Mouse (Mus musculus): ENCODE measurements around the gene Tubgcp6. TPM values are rescaled to one million over a fixed set of nuclear protein-coding genes. Genes with fewer than 3 reads are reported as not detected.
A peak's percentile ranks its signal among the peaks of the same experiment; 100 is the strongest.

The Tubgcp6 gene
- 15.9 and 17.0 TPM in 2 replicates for polyA plus RNA-seq (2014; fragmentation: Nextera tagmentation; extraction: Ambion mirVana)

DNA sequence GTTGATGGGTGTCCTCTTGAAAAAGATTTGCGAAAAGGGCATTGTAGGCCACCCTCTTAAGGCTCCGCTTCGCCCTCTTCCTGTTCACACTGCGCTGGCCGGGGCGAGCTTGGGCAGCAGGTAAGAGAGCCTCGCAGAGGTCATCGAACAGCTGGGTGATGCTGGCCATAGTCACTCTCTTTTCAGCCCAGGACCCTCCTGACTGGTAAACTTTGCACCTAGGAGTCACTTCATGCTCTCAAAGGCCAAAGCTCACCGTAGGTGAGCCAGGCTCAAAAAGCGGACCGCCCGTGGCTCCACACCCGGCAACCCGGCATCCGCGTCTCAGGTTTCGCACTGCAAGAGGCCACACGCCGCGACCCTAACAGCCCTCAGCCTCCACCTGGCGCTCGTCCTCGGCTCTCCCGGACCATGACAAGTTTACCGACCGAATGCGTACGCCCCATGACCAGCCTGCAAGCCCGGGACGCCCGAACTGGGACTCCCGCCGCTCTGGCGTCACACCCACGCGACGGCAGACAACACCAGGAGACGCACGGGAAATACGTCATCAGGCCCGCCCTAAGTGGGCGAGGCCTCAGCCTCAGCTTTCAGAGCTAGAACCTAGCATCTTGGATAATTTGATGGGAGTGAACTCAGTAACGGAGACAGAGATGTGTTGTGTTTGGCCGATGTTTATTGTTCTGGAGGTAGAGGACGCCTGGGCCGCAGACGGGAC is at the start of gene Tubgcp6:
Gene Tubgcp6, minus strand, starts transcription at position 464 of the 718 bp plus-strand sequence.
- peak; percentile 98 for DNase-seq (ENCODE audit: low spot score)

DNA sequence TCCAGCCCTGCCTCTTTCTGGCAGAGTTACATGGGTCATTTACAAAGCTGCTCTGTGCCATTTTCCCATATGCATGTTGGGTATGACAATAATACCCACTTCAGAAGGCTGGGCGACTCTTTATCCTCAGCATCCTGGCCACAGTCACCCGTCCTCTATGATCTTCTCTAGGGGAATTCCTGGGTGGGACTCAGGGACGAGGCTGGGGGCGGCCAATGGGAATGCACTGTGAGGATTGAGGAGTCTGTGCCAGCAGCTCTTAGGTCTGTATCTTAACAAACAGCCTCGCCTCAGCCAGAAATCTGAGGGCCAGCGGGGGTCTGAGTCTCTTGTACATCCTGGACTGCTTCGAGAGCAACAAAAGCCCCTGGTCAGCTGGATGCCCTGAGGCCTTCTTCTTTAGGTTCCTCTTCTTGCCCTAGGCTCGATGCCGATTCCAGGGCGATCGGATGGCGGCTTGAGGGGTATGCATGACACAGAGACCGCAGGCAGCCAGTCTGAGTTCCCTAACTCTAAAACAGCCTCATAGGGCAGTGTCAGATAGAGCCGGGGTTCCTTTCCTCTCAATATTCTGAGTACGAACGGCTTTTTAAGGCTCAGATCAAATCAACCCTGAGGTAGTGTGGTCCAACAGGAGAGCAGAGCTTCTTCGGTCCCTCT is 49.5 kb upstream of the Tubgcp6 start:
- WGBS = 20% methylated on average over 17 of the region's 17 CpGs
- DNase-seq (ENCODE audit: low spot score) = no peak
- Histone ChIP-seq H3K27ac (ENCODE audit: low read depth, low read length) (peak overlapping the region; percentile 78), H3K36me3 (ENCODE audit: control insufficient read depth, insufficient read depth, low read length) (peaks cover 27% of the 10 kb centered on the region), H3K9me3 (replicated peaks; ENCODE audit: control insufficient read depth, low read length) (no peaks in the 10 kb centered on the region), H3K27me3 (replicated peaks; ENCODE audit: control insufficient read depth, insufficient read depth, low read length) (no peaks in the 10 kb centered on the region), H3K4me2 (ENCODE audit: low read length) (peak overlapping the region; percentile 100), H3K9ac (ENCODE audit: low read length) (peak overlapping the region; percentile 75), H3K4me1 (ENCODE audit: control insufficient read depth, insufficient read depth, low read length) (peaks cover 65% of the 10 kb centered on the region), H3K4me3 (ENCODE audit: low read depth, low read length) (peak overlapping the region; percentile 51)
- no peak for ATAC-seq

More for the DNA sequence above, at the start of gene Tubgcp6:
- Histone ChIP-seq H3K4me2 (ENCODE audit: low read length) (peak within 1 kb of the TSS; percentile 96), H3K4me3 (ENCODE audit: low read depth, low read length) (peak within 1 kb of the TSS; percentile 89), H3K27me3 (replicated peaks; ENCODE audit: control insufficient read depth, insufficient read depth, low read length) (no peaks in the 10 kb centered on the region), H3K4me1 (ENCODE audit: control insufficient read depth, insufficient read depth, low read length) (peaks cover 30% of the 10 kb centered on the region), H3K27ac (ENCODE audit: low read depth, low read length) (peak within 1 kb of the TSS; percentile 83), H3K36me3 (ENCODE audit: control insufficient read depth, insufficient read depth, low read length) (peaks cover 27% of the 10 kb centered on the region), H3K9me3 (replicated peaks; ENCODE audit: control insufficient read depth, low read length) (no peaks in the 10 kb centered on the region), H3K9ac (ENCODE audit: low read length) (peak within 1 kb of the TSS; percentile 80)
- peak; percentile 90 for ATAC-seq
- WGBS = under 1% methylated on average over 47 of the region's 47 CpGs

DNA sequence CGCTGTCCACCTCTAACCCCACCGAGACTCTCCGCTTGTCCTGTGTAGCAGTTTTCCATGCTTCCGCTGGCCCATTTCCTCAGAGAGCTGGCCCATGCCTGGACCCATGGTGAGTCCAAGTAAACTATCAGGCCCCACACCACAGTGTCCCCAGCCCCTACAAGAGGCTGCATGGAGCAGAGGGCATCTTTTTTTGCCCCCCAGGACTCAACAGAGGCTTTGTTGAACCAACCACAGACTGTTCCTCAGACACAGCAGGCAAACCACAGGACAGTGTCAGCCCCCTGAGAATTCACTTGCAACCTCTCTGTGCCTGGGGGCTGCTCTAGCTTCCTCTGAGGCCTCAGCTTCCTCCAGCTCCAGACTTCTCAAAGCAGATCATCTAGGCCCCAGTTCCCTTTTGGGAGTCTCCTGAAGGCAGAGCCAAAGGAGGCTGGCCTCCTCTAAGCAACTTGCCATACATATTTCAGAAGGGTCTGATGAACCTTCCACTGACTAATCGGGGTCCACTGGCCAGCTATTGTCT is 48.7 kb upstream of the Tubgcp6 start:
- Histone ChIP-seq H3K27ac (ENCODE audit: low read depth, low read length) (no peak overlapping the region), H3K9ac (ENCODE audit: low read length) (no peak overlapping the region), H3K27me3 (replicated peaks; ENCODE audit: control insufficient read depth, insufficient read depth, low read length) (no peaks in the 10 kb centered on the region), H3K4me1 (ENCODE audit: control insufficient read depth, insufficient read depth, low read length) (peaks cover 57% of the 10 kb centered on the region), H3K36me3 (ENCODE audit: control insufficient read depth, insufficient read depth, low read length) (peaks cover 35% of the 10 kb centered on the region), H3K9me3 (replicated peaks; ENCODE audit: control insufficient read depth, low read length) (no peaks in the 10 kb centered on the region), H3K4me3 (ENCODE audit: low read depth, low read length) (no peak overlapping the region), H3K4me2 (ENCODE audit: low read length) (no peak overlapping the region)
- ATAC-seq (no peak), DNase-seq (ENCODE audit: low spot score) (no peak)
- WGBS = 92% methylated on average over 5 of the region's 5 CpGs

DNA sequence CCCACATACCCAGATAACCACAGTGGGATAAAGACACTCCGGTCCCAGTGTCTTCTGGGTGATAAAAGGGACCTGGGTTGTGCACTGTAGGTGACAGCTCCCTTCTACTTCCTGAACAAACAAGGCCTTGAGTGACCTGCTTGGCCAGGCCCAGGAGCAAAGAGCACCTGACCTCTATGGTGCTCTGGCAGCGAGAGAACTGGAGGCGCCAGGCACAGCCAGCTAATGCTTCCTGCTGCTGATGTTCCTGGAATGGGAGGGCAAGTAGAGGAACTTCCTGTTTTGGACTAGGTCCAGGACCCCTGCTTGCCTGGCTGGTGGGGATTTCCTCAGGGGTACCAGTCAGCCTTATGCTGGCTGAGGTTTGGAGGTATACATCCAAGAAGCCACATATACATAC is 47.2 kb upstream of the Tubgcp6 start:
- H3K4me2 ChIP-seq (ENCODE audit: low read length) = no peak overlapping the region
- 65% methylated on average over 3 of the region's 3 CpGs for WGBS
- ATAC-seq = no peak
- no peak overlapping the region for H3K4me3 ChIP-seq (ENCODE audit: low read depth, low read length)
- H3K4me1 ChIP-seq (ENCODE audit: control insufficient read depth, insufficient read depth, low read length) = peaks cover 44% of the 10 kb centered on the region
- H3K9me3 ChIP-seq (replicated peaks; ENCODE audit: control insufficient read depth, low read length) = no peaks in the 10 kb centered on the region
- no peak overlapping the region for H3K9ac ChIP-seq (ENCODE audit: low read length)
- no peak overlapping the region for H3K27ac ChIP-seq (ENCODE audit: low read depth, low read length)
- peaks cover 50% of the 10 kb centered on the region for H3K36me3 ChIP-seq (ENCODE audit: control insufficient read depth, insufficient read depth, low read length)
- no peaks in the 10 kb centered on the region for H3K27me3 ChIP-seq (replicated peaks; ENCODE audit: control insufficient read depth, insufficient read depth, low read length)
- no peak for DNase-seq (ENCODE audit: low spot score)

DNA sequence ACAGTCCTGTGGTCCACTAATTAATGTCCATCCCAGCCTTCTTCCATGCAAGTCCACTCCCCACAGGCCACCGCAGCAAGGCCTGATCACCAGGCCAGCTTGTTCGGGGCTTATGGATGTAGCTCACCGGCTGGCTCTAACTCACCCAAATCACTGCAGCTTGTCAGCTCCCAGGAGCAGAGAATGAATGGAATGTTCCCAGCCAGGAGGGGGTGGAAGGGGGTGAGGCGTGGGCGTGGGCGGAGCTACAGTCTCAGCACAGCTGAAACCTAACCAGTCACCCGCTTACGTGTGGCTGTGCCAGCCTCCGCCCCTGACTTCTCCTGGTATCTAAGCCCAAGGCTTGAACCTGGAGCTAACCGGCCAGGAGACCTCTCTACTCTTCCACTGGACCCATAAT is 46.5 kb upstream of the Tubgcp6 start:
- H3K9me3 ChIP-seq (replicated peaks; ENCODE audit: control insufficient read depth, low read length) = no peaks in the 10 kb centered on the region
- no peak overlapping the region for H3K4me2 ChIP-seq (ENCODE audit: low read length)
- peaks cover 37% of the 10 kb centered on the region for H3K4me1 ChIP-seq (ENCODE audit: control insufficient read depth, insufficient read depth, low read length)
- no peaks in the 10 kb centered on the region for H3K27me3 ChIP-seq (replicated peaks; ENCODE audit: control insufficient read depth, insufficient read depth, low read length)
- under 1% methylated on average over 10 of the region's 10 CpGs for WGBS
- DNase-seq (ENCODE audit: low spot score) (peak; percentile 89), ATAC-seq (peak; percentile 74)
- H3K9ac ChIP-seq (ENCODE audit: low read length) = peak overlapping the region; percentile 43; the same call in 1 of the 2 replicates
- peaks cover 57% of the 10 kb centered on the region for H3K36me3 ChIP-seq (ENCODE audit: control insufficient read depth, insufficient read depth, low read length)
- H3K4me3 ChIP-seq (ENCODE audit: low read depth, low read length) = no peak overlapping the region
- H3K27ac ChIP-seq (ENCODE audit: low read depth, low read length) = peak overlapping the region; percentile 39

DNA sequence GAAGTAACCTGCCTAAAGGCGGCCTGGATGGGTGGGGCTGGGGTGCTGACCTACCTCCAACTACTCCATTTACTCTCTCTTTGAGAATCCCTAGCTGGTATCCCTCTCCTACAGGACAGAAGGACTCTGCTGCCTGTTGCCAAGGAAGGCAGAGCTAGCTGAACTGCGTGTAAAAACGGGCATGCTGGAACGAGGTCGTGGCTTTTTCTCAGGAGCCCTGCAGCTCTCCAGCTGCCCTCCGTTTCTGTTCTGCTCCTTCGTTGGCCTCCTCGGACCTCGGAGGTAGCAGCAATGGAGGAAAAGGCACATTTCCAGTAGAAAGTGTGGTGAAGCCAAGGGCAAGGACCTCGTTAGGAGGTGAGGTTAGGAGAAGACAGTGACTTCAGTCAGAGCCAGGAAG is 46.0 kb upstream of the Tubgcp6 start:
- no peak for ATAC-seq
- Histone ChIP-seq H3K4me2 (ENCODE audit: low read length) (no peak overlapping the region), H3K4me3 (ENCODE audit: low read depth, low read length) (no peak overlapping the region), H3K27ac (ENCODE audit: low read depth, low read length) (peak overlapping the region; percentile 39; the same call in 1 of the 2 replicates), H3K4me1 (ENCODE audit: control insufficient read depth, insufficient read depth, low read length) (peaks cover 32% of the 10 kb centered on the region), H3K27me3 (replicated peaks; ENCODE audit: control insufficient read depth, insufficient read depth, low read length) (no peaks in the 10 kb centered on the region), H3K9ac (ENCODE audit: low read length) (peak overlapping the region; percentile 43; the same call in 1 of the 2 replicates), H3K9me3 (replicated peaks; ENCODE audit: control insufficient read depth, low read length) (no peaks in the 10 kb centered on the region), H3K36me3 (ENCODE audit: control insufficient read depth, insufficient read depth, low read length) (peaks cover 62% of the 10 kb centered on the region)
- WGBS = 64% methylated on average over 10 of the region's 10 CpGs
- no peak for DNase-seq (ENCODE audit: low spot score)

DNA sequence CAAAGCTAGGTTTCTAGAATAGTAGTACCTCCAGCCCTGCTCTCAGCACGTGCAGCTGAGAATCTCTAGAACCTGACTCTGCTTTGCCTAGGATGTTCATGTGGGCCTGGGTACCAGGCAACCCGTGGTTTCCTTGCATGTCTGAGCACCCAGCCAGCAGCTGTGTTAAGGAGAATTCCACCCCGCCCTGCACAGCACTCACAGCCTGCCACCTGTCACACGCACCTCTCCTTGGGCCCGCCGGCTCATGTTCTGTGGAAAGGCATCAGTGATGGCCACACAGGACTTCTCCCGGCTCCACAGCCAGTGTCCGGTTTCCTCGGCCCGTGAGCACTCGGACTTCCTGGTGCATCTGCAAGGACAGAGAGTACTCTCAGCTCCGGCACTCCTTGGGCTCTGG is 42.6 kb upstream of the Tubgcp6 start:
- H3K27me3 ChIP-seq (replicated peaks; ENCODE audit: control insufficient read depth, insufficient read depth, low read length) = no peaks in the 10 kb centered on the region
- ATAC-seq = no peak
- H3K4me3 ChIP-seq (ENCODE audit: low read depth, low read length) = no peak overlapping the region
- WGBS = 95% methylated on average over 12 of the region's 12 CpGs
- peaks cover 13% of the 10 kb centered on the region for H3K4me1 ChIP-seq (ENCODE audit: control insufficient read depth, insufficient read depth, low read length)
- no peaks in the 10 kb centered on the region for H3K9me3 ChIP-seq (replicated peaks; ENCODE audit: control insufficient read depth, low read length)
- no peak overlapping the region for H3K9ac ChIP-seq (ENCODE audit: low read length)
- H3K27ac ChIP-seq (ENCODE audit: low read depth, low read length) = no peak overlapping the region
- peaks cover 96% of the 10 kb centered on the region for H3K36me3 ChIP-seq (ENCODE audit: control insufficient read depth, insufficient read depth, low read length)
- H3K4me2 ChIP-seq (ENCODE audit: low read length) = no peak overlapping the region
- DNase-seq (ENCODE audit: low spot score) = no peak

DNA sequence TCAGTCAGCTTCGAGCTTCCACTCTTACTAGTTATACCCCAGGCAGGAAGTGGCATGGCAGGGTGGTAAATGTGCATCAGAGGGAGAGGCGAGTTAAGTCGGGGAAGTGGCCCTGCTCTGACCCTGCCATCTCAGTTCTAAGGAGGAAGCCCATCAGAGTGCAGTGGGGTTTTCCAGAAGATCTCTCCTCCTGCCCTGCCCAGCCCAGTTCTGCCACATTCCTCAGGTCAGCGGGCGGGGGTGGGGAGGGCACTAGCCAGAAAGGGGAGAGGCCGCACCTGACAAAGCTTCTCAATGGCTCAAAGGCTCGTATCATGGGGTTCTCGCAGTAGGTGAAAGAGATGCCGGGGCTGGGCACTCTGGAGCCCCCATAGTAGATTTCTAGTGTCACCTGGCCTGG is 38.5 kb upstream of the Tubgcp6 start:
- Histone ChIP-seq H3K4me1 (ENCODE audit: control insufficient read depth, insufficient read depth, low read length) (no peaks in the 10 kb centered on the region), H3K36me3 (ENCODE audit: control insufficient read depth, insufficient read depth, low read length) (peaks cover 100% of the 10 kb centered on the region), H3K4me3 (ENCODE audit: low read depth, low read length) (no peak overlapping the region), H3K9ac (ENCODE audit: low read length) (no peak overlapping the region), H3K27me3 (replicated peaks; ENCODE audit: control insufficient read depth, insufficient read depth, low read length) (no peaks in the 10 kb centered on the region), H3K27ac (ENCODE audit: low read depth, low read length) (no peak overlapping the region), H3K4me2 (ENCODE audit: low read length) (no peak overlapping the region), H3K9me3 (replicated peaks; ENCODE audit: control insufficient read depth, low read length) (no peaks in the 10 kb centered on the region)
- ATAC-seq = no peak
- WGBS = 93% methylated on average over 9 of the region's 9 CpGs
- no peak for DNase-seq (ENCODE audit: low spot score)

DNA sequence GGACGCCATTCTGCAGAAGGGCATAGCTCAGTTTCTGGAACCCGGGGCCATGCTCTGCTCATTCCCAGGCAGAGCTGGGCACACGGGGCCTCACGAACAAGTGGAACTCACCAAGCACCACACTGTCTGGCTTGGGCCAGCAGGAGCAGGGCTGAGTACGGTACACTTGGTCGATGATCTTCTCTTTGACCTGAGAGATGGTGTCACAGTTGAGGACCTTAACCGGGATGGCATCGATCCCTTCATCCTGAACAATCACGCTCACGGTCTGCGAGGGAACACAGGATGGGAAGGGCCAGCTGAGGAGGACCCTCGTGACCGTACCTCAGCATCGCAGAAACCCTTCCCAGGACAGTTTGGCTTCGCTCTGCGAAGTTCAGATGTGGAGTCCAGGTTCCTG is 35.6 kb upstream of the Tubgcp6 start:
- Histone ChIP-seq H3K27me3 (replicated peaks; ENCODE audit: control insufficient read depth, insufficient read depth, low read length) (no peaks in the 10 kb centered on the region), H3K4me1 (ENCODE audit: control insufficient read depth, insufficient read depth, low read length) (no peaks in the 10 kb centered on the region), H3K27ac (ENCODE audit: low read depth, low read length) (no peak overlapping the region), H3K9ac (ENCODE audit: low read length) (no peak overlapping the region), H3K9me3 (replicated peaks; ENCODE audit: control insufficient read depth, low read length) (no peaks in the 10 kb centered on the region), H3K36me3 (ENCODE audit: control insufficient read depth, insufficient read depth, low read length) (peaks cover 100% of the 10 kb centered on the region), H3K4me3 (ENCODE audit: low read depth, low read length) (no peak overlapping the region), H3K4me2 (ENCODE audit: low read length) (no peak overlapping the region)
- ATAC-seq (no peak), DNase-seq (ENCODE audit: low spot score) (no peak)
- WGBS = 94% methylated on average over 16 of the region's 16 CpGs

Measured in forebrain, embryonic 14.5 days (tissue).